Mouse (Mus musculus) lung, postnatal 0 days (tissue): ENCODE measurements around the gene Taldo1. TPM values are rescaled to one million over a fixed set of nuclear protein-coding genes. Genes with fewer than 3 reads are reported as not detected.

Experiments used
- ATAC-seq: fragments of 200-750 bp; cut with Nextera tagmentation; 2 replicates; pipeline ENCODE4 v1.8.0; 2017; ENCODE audit warnings: moderate library complexity
- DNase-seq: peaks from one replicate; pipeline ENCODE4 v3.0.0-alpha.2; 2016; ENCODE audit warnings: low spot score
- H3K27ac ChIP-seq: fragments of 300-500 bp; sonication (generic); 2 replicates; pipeline ENCODE4 v1.5.1; 2014; ENCODE audit warnings: antibody characterized with exemption, mild to moderate bottlenecking, low read length, mixed read lengths
- H3K27me3 ChIP-seq: fragments of 300-500 bp; sonication (generic); replicated peaks from 2 replicates; pipeline ENCODE4 v1.6.1; 2014; ENCODE audit warnings: low read length, mixed read lengths; ENCODE audit not compliant: insufficient read depth
- H3K36me3 ChIP-seq: fragments of 300-500 bp; sonication (generic); 2 replicates; pipeline ENCODE4 v1.6.1; 2014; ENCODE audit warnings: low read length, mixed read lengths; ENCODE audit not compliant: insufficient read depth
- H3K4me1 ChIP-seq: fragments of 300-500 bp; sonication (generic); 2 replicates; pipeline ENCODE4 v1.6.1; 2014; ENCODE audit warnings: antibody characterized with exemption, low read depth, low read length, mixed read lengths; ENCODE audit not compliant: insufficient read depth
- H3K4me2 ChIP-seq: fragments of 300-500 bp; sonication (generic); replicated peaks from 2 replicates; pipeline ENCODE4 v1.6.1; 2014; ENCODE audit warnings: low read depth, mild to moderate bottlenecking, low read length, moderate library complexity, mixed read lengths
- H3K4me3 ChIP-seq: fragments of 300-500 bp; sonication (generic); 2 replicates; pipeline ENCODE4 v1.5.1; 2014; ENCODE audit warnings: low read depth, low read length
- H3K9ac ChIP-seq: fragments of 300-500 bp; sonication (generic); replicated peaks from 2 replicates; pipeline ENCODE4 v1.6.1; 2014; ENCODE audit warnings: low read depth, mild to moderate bottlenecking
- H3K9me3 ChIP-seq: fragments of 300-500 bp; sonication (generic); 2 replicates; pipeline ENCODE4 v1.6.1; 2016; ENCODE audit warnings: low read length, mixed read lengths
- CTCF ChIP-seq: IDR thresholded peaks from 2 replicates; pipeline ENCODE4 v1.5.1; 2016; ENCODE audit warnings: antibody characterized with exemption, mild to moderate bottlenecking
- EP300 ChIP-seq: IDR thresholded peaks from 2 replicates; pipeline ENCODE4 v1.6.1; 2016; ENCODE audit warnings: antibody characterized with exemption, mild to moderate bottlenecking, control low read depth
- polyA plus RNA-seq: library from polyadenylated mRNA; unstranded; fragments of >200 nt; fragmentation: Nextera tagmentation; extraction: Ambion mirVana; gene quantifications from 2 replicates; pipeline ENCODE4 v1.2.1, GENCODE M21; 2015

Taldo1 gene
- polyA plus RNA-seq, 1 experiment from 2014 or later, result 276 TPM

DNA sequence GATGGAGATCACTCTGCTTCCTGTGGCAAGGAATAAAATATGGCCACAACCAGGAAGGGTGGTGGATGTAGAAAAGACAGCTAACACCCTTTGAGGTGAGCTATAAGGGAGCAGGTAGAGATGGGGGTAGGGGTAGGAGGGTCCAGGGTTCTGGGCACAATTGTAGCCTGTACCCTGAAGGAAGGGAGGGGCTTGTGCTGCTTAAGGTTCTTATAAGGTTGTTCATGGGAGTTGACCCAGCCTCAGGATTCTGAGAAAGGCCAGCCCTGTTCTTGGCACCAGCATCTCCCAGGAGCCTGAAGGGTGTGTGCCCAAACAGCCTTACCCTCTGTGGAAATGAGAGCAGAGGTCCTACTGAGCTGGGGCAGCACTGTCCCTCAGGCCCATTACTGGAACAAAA, 59.9 kb downstream of the Taldo1 start:
- no peak for TF ChIP-seq CTCF
- TF ChIP-seq EP300, result no peak
- no peak overlapping the region for H3K4me2 ChIP-seq
- no peak overlapping the region for H3K9ac ChIP-seq
- H3K36me3 ChIP-seq, result no peaks in the 10 kb centered on the region
- DNase-seq (no peak), ATAC-seq (no peak)
- no peak overlapping the region for H3K4me3 ChIP-seq
- H3K9me3 ChIP-seq, result no peaks in the 10 kb centered on the region
- no peak overlapping the region for H3K27ac ChIP-seq
- H3K27me3 ChIP-seq, result no peaks in the 10 kb centered on the region
- H3K4me1 ChIP-seq, result peaks cover 14% of the 10 kb centered on the region; the same call in 1 of the 2 replicates

Other genes starting within 250 kb of the Taldo1 start
- gene Rnh1, start 219.3 kb upstream of the Taldo1 start, polyA plus RNA-seq, result 181 and 187 TPM in 2 replicates
- 121 and 126 TPM in 2 replicates for gene Hras, start 198.2 kb upstream of the Taldo1 start, polyA plus RNA-seq
- gene Lrrc56, start 198.0 kb upstream of the Taldo1 start, polyA plus RNA-seq, result 6.8 and 7.4 TPM in 2 replicates
- 0.97 and 1.0 TPM in 2 replicates for gene Lmntd2, start 178.1 kb upstream of the Taldo1 start, polyA plus RNA-seq
- gene Rassf7, start 176.3 kb upstream of the Taldo1 start, polyA plus RNA-seq, result 93.6 and 98.7 TPM in 2 replicates
- gene Phrf1, start 163.4 kb upstream of the Taldo1 start, polyA plus RNA-seq, result 26.6 and 32.0 TPM in 2 replicates
- gene Irf7, start 125.7 kb upstream of the Taldo1 start, polyA plus RNA-seq, result 12.6 and 15.8 TPM in 2 replicates
- gene Cdhr5, start 115.4 kb upstream of the Taldo1 start, polyA plus RNA-seq, result not detected in 2 replicates
- gene Sct, start 113.1 kb upstream of the Taldo1 start, polyA plus RNA-seq, result 1.0 and 1.3 TPM in 2 replicates
- gene Drd4, start 100.2 kb upstream of the Taldo1 start, polyA plus RNA-seq, result 0.12 and 0.17 TPM in 2 replicates
- gene Deaf1, start 64.5 kb upstream of the Taldo1 start, polyA plus RNA-seq, result 35.7 and 40.8 TPM in 2 replicates
- gene Tmem80, start 64.5 kb upstream of the Taldo1 start, polyA plus RNA-seq, result 34.7 and 44.1 TPM in 2 replicates
- 67.6 and 73.1 TPM in 2 replicates for gene Eps8l2, start 53.3 kb upstream of the Taldo1 start, polyA plus RNA-seq
- 49.8 and 52.3 TPM in 2 replicates for gene Gatd1, start 21.9 kb downstream of the Taldo1 start, polyA plus RNA-seq
- gene Cend1, start 37.3 kb downstream of the Taldo1 start, polyA plus RNA-seq, result 0.25 TPM in 2 replicates
- 9.8 and 12.3 TPM in 2 replicates for gene Slc25a22, start 45.7 kb downstream of the Taldo1 start, polyA plus RNA-seq
- 1.7 and 1.8 TPM in 2 replicates for gene Pidd1, start 51.8 kb downstream of the Taldo1 start, polyA plus RNA-seq
- gene Rplp2, start 55.2 kb downstream of the Taldo1 start, polyA plus RNA-seq, result 878 and 910 TPM in 2 replicates
- gene Pnpla2, start 63.0 kb downstream of the Taldo1 start, polyA plus RNA-seq, result 96.0 and 116 TPM in 2 replicates
- gene Cracr2b, start 68.9 kb downstream of the Taldo1 start, polyA plus RNA-seq, result 74.9 and 82.0 TPM in 2 replicates
- 45.1 and 49.6 TPM in 2 replicates for gene Cd151, start 75.2 kb downstream of the Taldo1 start, polyA plus RNA-seq
- 48.0 and 50.5 TPM in 2 replicates for gene Polr2l, start 82.9 kb downstream of the Taldo1 start, polyA plus RNA-seq
- 100 and 107 TPM in 2 replicates for gene Tspan4, start 83.0 kb downstream of the Taldo1 start, polyA plus RNA-seq
- 15.6 and 20.2 TPM in 2 replicates for gene Chid1, start 147.7 kb downstream of the Taldo1 start, polyA plus RNA-seq
- gene Ap2a2, start 170.0 kb downstream of the Taldo1 start, polyA plus RNA-seq, result 42.6 and 45.5 TPM in 2 replicates